Mouse (Mus musculus): ENCODE measurements around the gene Plekhs1. TPM values are rescaled to one million over a fixed set of nuclear protein-coding genes. Genes with fewer than 3 reads are reported as not detected.
"Not testable (repeated sequence)": the region's sequence is repeated elsewhere in the genome, so short reads cannot be mapped to it uniquely, and the experiment has no call there.

The Plekhs1 gene
- polyA plus RNA-seq, 1 experiment from 2014 or later = 0.86 TPM

DNA sequence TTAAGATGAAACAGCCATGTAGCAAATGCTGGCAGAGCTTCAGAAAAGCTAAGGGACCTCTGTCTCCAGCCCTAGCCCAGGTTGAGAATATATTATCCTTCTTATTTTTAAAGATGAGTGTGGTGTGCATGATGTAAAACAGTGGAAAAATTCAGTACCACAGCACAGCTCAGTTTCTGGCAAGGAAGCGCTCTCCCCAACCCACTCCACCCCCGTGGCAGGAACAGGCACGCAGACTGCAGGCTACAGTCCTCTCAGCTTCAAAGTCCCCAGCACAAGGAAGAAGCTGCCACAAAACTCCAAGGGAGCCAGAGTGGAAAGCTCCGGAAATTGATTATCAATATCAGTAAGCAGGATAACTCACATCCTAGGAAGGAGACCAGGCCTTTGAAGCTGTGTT, 49.8 kb downstream of the Plekhs1 start:
- not testable (repeated sequence) for H3K4me1 ChIP-seq (ENCODE audit: control insufficient read depth, insufficient read depth, low read length); H3K4me2 ChIP-seq (ENCODE audit: low read depth, low read length); H3K9ac ChIP-seq (ENCODE audit: low read depth, low read length); H3K9me3 ChIP-seq (ENCODE audit: control insufficient read depth, low read length); H3K27me3 ChIP-seq (replicated peaks; ENCODE audit: control insufficient read depth, insufficient read depth, low read length); DNase-seq (ENCODE audit: low spot score); H3K27ac ChIP-seq (replicated peaks; ENCODE audit: low read depth, low read length); ATAC-seq (ENCODE audit: low read depth); H3K4me3 ChIP-seq (ENCODE audit: low read depth, low read length); H3K36me3 ChIP-seq (ENCODE audit: control insufficient read depth, insufficient read depth, low read length)
- WGBS = no CpG with 5 or more reads among the region's 4 CpGs

- not testable (repeated sequence) for ATAC-seq (ENCODE audit: low read depth); H3K9ac ChIP-seq (ENCODE audit: low read depth, low read length); DNase-seq (ENCODE audit: low spot score); H3K27ac ChIP-seq (replicated peaks; ENCODE audit: low read depth, low read length); H3K4me3 ChIP-seq (ENCODE audit: low read depth, low read length); H3K27me3 ChIP-seq (replicated peaks; ENCODE audit: control insufficient read depth, insufficient read depth, low read length); H3K9me3 ChIP-seq (ENCODE audit: control insufficient read depth, low read length); H3K4me2 ChIP-seq (ENCODE audit: low read depth, low read length); H3K36me3 ChIP-seq (ENCODE audit: control insufficient read depth, insufficient read depth, low read length); H3K4me1 ChIP-seq (ENCODE audit: control insufficient read depth, insufficient read depth, low read length)
- WGBS = no CpG with 5 or more reads among the region's 2 CpGs
Observed at GRCm38 (mm10) chr19:56513527-56513926, 52.1 kb downstream of the Plekhs1 start.

- DNase-seq (ENCODE audit: low spot score) = not testable (repeated sequence)
Observed at GRCm38 (mm10) chr19:56519408-56519807, 58.0 kb downstream of the Plekhs1 start.

DNA sequence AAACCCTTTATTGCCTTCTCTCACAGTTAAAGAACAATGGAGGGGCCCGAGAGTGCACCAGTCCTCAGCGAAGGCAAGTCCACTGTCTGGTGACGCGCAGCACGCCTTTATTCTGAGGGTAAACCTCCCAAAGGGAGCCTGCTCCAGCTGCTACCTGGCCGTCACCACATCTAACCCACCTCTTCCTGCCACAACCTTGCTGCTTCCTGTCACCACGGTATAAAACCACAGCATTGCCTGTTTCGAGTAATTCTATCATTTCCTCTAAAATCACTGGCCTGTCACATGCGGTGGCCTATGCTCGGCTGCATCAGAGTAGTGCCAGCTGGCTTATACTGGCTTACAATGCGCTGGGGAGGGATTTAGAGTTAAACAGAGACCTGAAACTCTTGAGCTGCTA, 69.1 kb downstream of the Plekhs1 start:
- WGBS = no CpG with 5 or more reads among the region's 11 CpGs
- ATAC-seq (ENCODE audit: low read depth); H3K9me3 ChIP-seq (ENCODE audit: control insufficient read depth, low read length); H3K27me3 ChIP-seq (replicated peaks; ENCODE audit: control insufficient read depth, insufficient read depth, low read length); H3K4me1 ChIP-seq (ENCODE audit: control insufficient read depth, insufficient read depth, low read length); DNase-seq (ENCODE audit: low spot score); H3K27ac ChIP-seq (replicated peaks; ENCODE audit: low read depth, low read length); H3K9ac ChIP-seq (ENCODE audit: low read depth, low read length); H3K4me3 ChIP-seq (ENCODE audit: low read depth, low read length); H3K36me3 ChIP-seq (ENCODE audit: control insufficient read depth, insufficient read depth, low read length); H3K4me2 ChIP-seq (ENCODE audit: low read depth, low read length): not testable (repeated sequence)

More at GRCm38 (mm10) chr19:56519408-56519807, 58.0 kb downstream of the Plekhs1 start:
- H3K4me1 ChIP-seq (ENCODE audit: control insufficient read depth, insufficient read depth, low read length); H3K27ac ChIP-seq (replicated peaks; ENCODE audit: low read depth, low read length); H3K27me3 ChIP-seq (replicated peaks; ENCODE audit: control insufficient read depth, insufficient read depth, low read length); H3K9ac ChIP-seq (ENCODE audit: low read depth, low read length); H3K4me3 ChIP-seq (ENCODE audit: low read depth, low read length); H3K4me2 ChIP-seq (ENCODE audit: low read depth, low read length); H3K36me3 ChIP-seq (ENCODE audit: control insufficient read depth, insufficient read depth, low read length); H3K9me3 ChIP-seq (ENCODE audit: control insufficient read depth, low read length); ATAC-seq (ENCODE audit: low read depth): not testable (repeated sequence)
- no CpG with 5 or more reads among the region's 7 CpGs for WGBS

GRCm38 (mm10) chr19:56531251-56531650, 69.8 kb downstream of the Plekhs1 start:
- Histone ChIP-seq H3K4me3 (ENCODE audit: low read depth, low read length) (no peak overlapping the region), H3K4me2 (ENCODE audit: low read depth, low read length) (no peak overlapping the region), H3K9me3 (ENCODE audit: control insufficient read depth, low read length) (no peaks in the 10 kb centered on the region), H3K27me3 (replicated peaks; ENCODE audit: control insufficient read depth, insufficient read depth, low read length) (no peaks in the 10 kb centered on the region), H3K4me1 (ENCODE audit: control insufficient read depth, insufficient read depth, low read length) (no peaks in the 10 kb centered on the region), H3K27ac (replicated peaks; ENCODE audit: low read depth, low read length) (no peak overlapping the region), H3K36me3 (ENCODE audit: control insufficient read depth, insufficient read depth, low read length) (peaks cover 9% of the 10 kb centered on the region), H3K9ac (ENCODE audit: low read depth, low read length) (no peak overlapping the region)
- 85% methylated on average over 12 of the region's 12 CpGs for WGBS
- ATAC-seq (ENCODE audit: low read depth) (no peak), DNase-seq (ENCODE audit: low spot score) (no peak)

- peaks cover 18% of the 10 kb centered on the region for H3K36me3 ChIP-seq (ENCODE audit: control insufficient read depth, insufficient read depth, low read length)
- no peak overlapping the region for H3K27ac ChIP-seq (replicated peaks; ENCODE audit: low read depth, low read length)
- H3K4me3 ChIP-seq (ENCODE audit: low read depth, low read length) = no peak overlapping the region
- DNase-seq (ENCODE audit: low spot score) (no peak), ATAC-seq (ENCODE audit: low read depth) (no peak)
- no peaks in the 10 kb centered on the region for H3K27me3 ChIP-seq (replicated peaks; ENCODE audit: control insufficient read depth, insufficient read depth, low read length)
- H3K4me1 ChIP-seq (ENCODE audit: control insufficient read depth, insufficient read depth, low read length) = no peaks in the 10 kb centered on the region
- H3K9me3 ChIP-seq (ENCODE audit: control insufficient read depth, low read length) = no peaks in the 10 kb centered on the region
- no peak overlapping the region for H3K9ac ChIP-seq (ENCODE audit: low read depth, low read length)
- WGBS = 92% methylated on average over 14 of the region's 14 CpGs
- no peak overlapping the region for H3K4me2 ChIP-seq (ENCODE audit: low read depth, low read length)
Observed at GRCm38 (mm10) chr19:56533291-56534071, 72.0 kb downstream of the Plekhs1 start.

- Histone ChIP-seq H3K9ac (ENCODE audit: low read depth, low read length) (no peak overlapping the region), H3K9me3 (ENCODE audit: control insufficient read depth, low read length) (no peaks in the 10 kb centered on the region), H3K27me3 (replicated peaks; ENCODE audit: control insufficient read depth, insufficient read depth, low read length) (no peaks in the 10 kb centered on the region), H3K36me3 (ENCODE audit: control insufficient read depth, insufficient read depth, low read length) (peaks cover 24% of the 10 kb centered on the region), H3K4me3 (ENCODE audit: low read depth, low read length) (no peak overlapping the region), H3K27ac (replicated peaks; ENCODE audit: low read depth, low read length) (no peak overlapping the region), H3K4me2 (ENCODE audit: low read depth, low read length) (no peak overlapping the region), H3K4me1 (ENCODE audit: control insufficient read depth, insufficient read depth, low read length) (no peaks in the 10 kb centered on the region)
- DNase-seq (ENCODE audit: low spot score) (no peak), ATAC-seq (ENCODE audit: low read depth) (no peak)
- WGBS = 84% methylated on average over 3 of the region's 3 CpGs
Observed at GRCm38 (mm10) chr19:56534337-56534736, 72.9 kb downstream of the Plekhs1 start.

GRCm38 (mm10) chr19:56535064-56535463, 73.6 kb downstream of the Plekhs1 start:
- Histone ChIP-seq H3K36me3 (ENCODE audit: control insufficient read depth, insufficient read depth, low read length) (peaks cover 26% of the 10 kb centered on the region), H3K4me1 (ENCODE audit: control insufficient read depth, insufficient read depth, low read length) (no peaks in the 10 kb centered on the region), H3K27me3 (replicated peaks; ENCODE audit: control insufficient read depth, insufficient read depth, low read length) (no peaks in the 10 kb centered on the region), H3K27ac (replicated peaks; ENCODE audit: low read depth, low read length) (no peak overlapping the region), H3K4me3 (ENCODE audit: low read depth, low read length) (no peak overlapping the region), H3K4me2 (ENCODE audit: low read depth, low read length) (no peak overlapping the region), H3K9ac (ENCODE audit: low read depth, low read length) (no peak overlapping the region), H3K9me3 (ENCODE audit: control insufficient read depth, low read length) (no peaks in the 10 kb centered on the region)
- 84% methylated on average over 9 of the region's 9 CpGs for WGBS
- no peak for DNase-seq (ENCODE audit: low spot score)
- no peak for ATAC-seq (ENCODE audit: low read depth)

GRCm38 (mm10) chr19:56535765-56536164, 74.3 kb downstream of the Plekhs1 start:
- ATAC-seq (ENCODE audit: low read depth) (no peak), DNase-seq (ENCODE audit: low spot score) (no peak)
- no peak overlapping the region for H3K4me3 ChIP-seq (ENCODE audit: low read depth, low read length)
- no peaks in the 10 kb centered on the region for H3K9me3 ChIP-seq (ENCODE audit: control insufficient read depth, low read length)
- WGBS = 88% methylated on average over 9 of the region's 9 CpGs
- no peaks in the 10 kb centered on the region for H3K4me1 ChIP-seq (ENCODE audit: control insufficient read depth, insufficient read depth, low read length)
- H3K27ac ChIP-seq (replicated peaks; ENCODE audit: low read depth, low read length) = no peak overlapping the region
- no peak overlapping the region for H3K4me2 ChIP-seq (ENCODE audit: low read depth, low read length)
- H3K36me3 ChIP-seq (ENCODE audit: control insufficient read depth, insufficient read depth, low read length) = peaks cover 33% of the 10 kb centered on the region
- H3K9ac ChIP-seq (ENCODE audit: low read depth, low read length) = no peak overlapping the region
- no peaks in the 10 kb centered on the region for H3K27me3 ChIP-seq (replicated peaks; ENCODE audit: control insufficient read depth, insufficient read depth, low read length)
